Mouse (Mus musculus): ENCODE measurements around the gene Stk17b. TPM values are rescaled to one million over a fixed set of nuclear protein-coding genes. Genes with fewer than 3 reads are reported as not detected.
"Not testable (repeated sequence)": the region's sequence is repeated elsewhere in the genome, so short reads cannot be mapped to it uniquely, and the experiment has no call there.

Stk17b gene
- polyA plus RNA-seq, 1 experiment from 2014 or later, result 14.5 TPM

- Histone ChIP-seq H3K4me2 (ENCODE audit: low read length) (no peak overlapping the region), H3K36me3 (ENCODE audit: control insufficient read depth, insufficient read depth, low read length) (no peaks in the 10 kb centered on the region), H3K9me3 (ENCODE audit: control insufficient read depth, low read length) (no peaks in the 10 kb centered on the region), H3K27ac (replicated peaks in 1 of 2; ENCODE audit: control insufficient read depth in 1 of 2, insufficient read depth in 1 of 2, low read depth in 2 of 2, low read length in 2 of 2) (no peak overlapping the region), H3K4me3 (ENCODE audit: control insufficient read depth in 1 of 2, insufficient read depth in 1 of 2, low read depth in 1 of 2, low read length in 2 of 2) (no peak overlapping the region), H3K4me1 (ENCODE audit: control insufficient read depth in 2 of 2, insufficient read depth in 2 of 2, low read length in 2 of 2) (no peaks in the 10 kb centered on the region), H3K27me3 (ENCODE audit: control insufficient read depth, insufficient read depth, low read length) (no peaks in the 10 kb centered on the region), H3K9ac (ENCODE audit: low read length) (no peak overlapping the region)
- WGBS, result 74% methylated on average over 3 of the region's 3 CpGs
- ATAC-seq (ENCODE audit: insufficient number of reproducible peaks, insufficient read depth, low FRiP score, low read depth), result no peak
Observed at GRCm38 (mm10) chr1:53741742-53742458, 43.1 kb downstream of the Stk17b start.

- Histone ChIP-seq H3K4me1 (ENCODE audit: control insufficient read depth in 2 of 2, insufficient read depth in 2 of 2, low read length in 2 of 2) (no peaks in the 10 kb centered on the region), H3K27ac (replicated peaks in 1 of 2; ENCODE audit: control insufficient read depth in 1 of 2, insufficient read depth in 1 of 2, low read depth in 2 of 2, low read length in 2 of 2) (no peak overlapping the region), H3K36me3 (ENCODE audit: control insufficient read depth, insufficient read depth, low read length) (no peaks in the 10 kb centered on the region), H3K4me3 (ENCODE audit: control insufficient read depth in 1 of 2, insufficient read depth in 1 of 2, low read depth in 1 of 2, low read length in 2 of 2) (no peak overlapping the region), H3K27me3 (ENCODE audit: control insufficient read depth, insufficient read depth, low read length) (no peaks in the 10 kb centered on the region), H3K9me3 (ENCODE audit: control insufficient read depth, low read length) (no peaks in the 10 kb centered on the region), H3K4me2 (ENCODE audit: low read length) (no peak overlapping the region), H3K9ac (ENCODE audit: low read length) (no peak overlapping the region)
- WGBS, result 81% methylated on average over 4 of the region's 4 CpGs
- ATAC-seq (ENCODE audit: insufficient number of reproducible peaks, insufficient read depth, low FRiP score, low read depth), result no peak
Observed at GRCm38 (mm10) chr1:53740777-53741336, 44.2 kb downstream of the Stk17b start.

GRCm38 (mm10) chr1:53740077-53740776 lies 44.8 kb downstream of the Stk17b start:
- H3K27ac ChIP-seq (replicated peaks in 1 of 2; ENCODE audit: control insufficient read depth in 1 of 2, insufficient read depth in 1 of 2, low read depth in 2 of 2, low read length in 2 of 2); H3K36me3 ChIP-seq (ENCODE audit: control insufficient read depth, insufficient read depth, low read length); H3K4me3 ChIP-seq (ENCODE audit: control insufficient read depth in 1 of 2, insufficient read depth in 1 of 2, low read depth in 1 of 2, low read length in 2 of 2); H3K9ac ChIP-seq (ENCODE audit: low read length); ATAC-seq (ENCODE audit: insufficient number of reproducible peaks, insufficient read depth, low FRiP score, low read depth); H3K4me2 ChIP-seq (ENCODE audit: low read length); H3K4me1 ChIP-seq (ENCODE audit: control insufficient read depth in 2 of 2, insufficient read depth in 2 of 2, low read length in 2 of 2); H3K27me3 ChIP-seq (ENCODE audit: control insufficient read depth, insufficient read depth, low read length); H3K9me3 ChIP-seq (ENCODE audit: control insufficient read depth, low read length): not testable (repeated sequence)
- WGBS, result 76% methylated on average over 3 of the region's 4 CpGs

GRCm38 (mm10) chr1:53736583-53736982 lies 48.4 kb downstream of the Stk17b start:
- no peak overlapping the region for H3K27ac ChIP-seq (replicated peaks in 1 of 2; ENCODE audit: control insufficient read depth in 1 of 2, insufficient read depth in 1 of 2, low read depth in 2 of 2, low read length in 2 of 2)
- no peak for ATAC-seq (ENCODE audit: insufficient number of reproducible peaks, insufficient read depth, low FRiP score, low read depth)
- no peaks in the 10 kb centered on the region for H3K36me3 ChIP-seq (ENCODE audit: control insufficient read depth, insufficient read depth, low read length)
- WGBS, result 88% methylated on average over 3 of the region's 3 CpGs
- no peaks in the 10 kb centered on the region for H3K27me3 ChIP-seq (ENCODE audit: control insufficient read depth, insufficient read depth, low read length)
- no peak overlapping the region for H3K9ac ChIP-seq (ENCODE audit: low read length)
- H3K9me3 ChIP-seq (ENCODE audit: control insufficient read depth, low read length), result no peaks in the 10 kb centered on the region
- H3K4me1 ChIP-seq (ENCODE audit: control insufficient read depth in 2 of 2, insufficient read depth in 2 of 2, low read length in 2 of 2), result no peaks in the 10 kb centered on the region
- no peak overlapping the region for H3K4me2 ChIP-seq (ENCODE audit: low read length)
- no peak overlapping the region for H3K4me3 ChIP-seq (ENCODE audit: control insufficient read depth in 1 of 2, insufficient read depth in 1 of 2, low read depth in 1 of 2, low read length in 2 of 2)

- no peak for ATAC-seq (ENCODE audit: insufficient number of reproducible peaks, insufficient read depth, low FRiP score, low read depth)
- Histone ChIP-seq H3K9me3 (ENCODE audit: control insufficient read depth, low read length) (no peaks in the 10 kb centered on the region), H3K4me2 (ENCODE audit: low read length) (no peak overlapping the region), H3K4me1 (ENCODE audit: control insufficient read depth in 2 of 2, insufficient read depth in 2 of 2, low read length in 2 of 2) (peaks cover 4 to 16% of the 10 kb centered on the region in 2 experiments; a peak in 3 of 4 replicates), H3K9ac (ENCODE audit: low read length) (no peak overlapping the region), H3K27ac (replicated peaks in 1 of 2; ENCODE audit: control insufficient read depth in 1 of 2, insufficient read depth in 1 of 2, low read depth in 2 of 2, low read length in 2 of 2) (peak overlapping the region; percentile 41 to 49; a peak in 3 of 4 replicates), H3K4me3 (ENCODE audit: control insufficient read depth in 1 of 2, insufficient read depth in 1 of 2, low read depth in 1 of 2, low read length in 2 of 2) (no peak overlapping the region), H3K36me3 (ENCODE audit: control insufficient read depth, insufficient read depth, low read length) (no peaks in the 10 kb centered on the region), H3K27me3 (ENCODE audit: control insufficient read depth, insufficient read depth, low read length) (no peaks in the 10 kb centered on the region)
- WGBS, result 7% methylated on average over 5 of the region's 5 CpGs
Observed at GRCm38 (mm10) chr1:53728489-53729225, 56.4 kb downstream of the Stk17b start.

- no peak for ATAC-seq (ENCODE audit: insufficient number of reproducible peaks, insufficient read depth, low FRiP score, low read depth)
- no peaks in the 10 kb centered on the region for H3K9me3 ChIP-seq (ENCODE audit: control insufficient read depth, low read length)
- H3K27me3 ChIP-seq (ENCODE audit: control insufficient read depth, insufficient read depth, low read length), result no peaks in the 10 kb centered on the region
- H3K9ac ChIP-seq (ENCODE audit: low read length), result no peak overlapping the region
- no peak overlapping the region for H3K27ac ChIP-seq (replicated peaks in 1 of 2; ENCODE audit: control insufficient read depth in 1 of 2, insufficient read depth in 1 of 2, low read depth in 2 of 2, low read length in 2 of 2)
- H3K4me1 ChIP-seq (ENCODE audit: control insufficient read depth in 2 of 2, insufficient read depth in 2 of 2, low read length in 2 of 2), result peaks cover 4 to 16% of the 10 kb centered on the region in 2 experiments; a peak in 3 of 4 replicates
- WGBS, result 95% methylated on average over 2 of the region's 2 CpGs
- no peak overlapping the region for H3K4me3 ChIP-seq (ENCODE audit: control insufficient read depth in 1 of 2, insufficient read depth in 1 of 2, low read depth in 1 of 2, low read length in 2 of 2)
- no peak overlapping the region for H3K4me2 ChIP-seq (ENCODE audit: low read length)
- no peaks in the 10 kb centered on the region for H3K36me3 ChIP-seq (ENCODE audit: control insufficient read depth, insufficient read depth, low read length)
Observed at GRCm38 (mm10) chr1:53726883-53727282, 58.1 kb downstream of the Stk17b start.

GRCm38 (mm10) chr1:53721353-53721752 lies 63.7 kb downstream of the Stk17b start:
- Histone ChIP-seq H3K27me3 (ENCODE audit: control insufficient read depth, insufficient read depth, low read length) (no peaks in the 10 kb centered on the region), H3K27ac (replicated peaks in 1 of 2; ENCODE audit: control insufficient read depth in 1 of 2, insufficient read depth in 1 of 2, low read depth in 2 of 2, low read length in 2 of 2) (no peak overlapping the region), H3K9ac (ENCODE audit: low read length) (no peak overlapping the region), H3K9me3 (ENCODE audit: control insufficient read depth, low read length) (no peaks in the 10 kb centered on the region), H3K4me2 (ENCODE audit: low read length) (no peak overlapping the region), H3K4me1 (ENCODE audit: control insufficient read depth in 2 of 2, insufficient read depth in 2 of 2, low read length in 2 of 2) (no peaks in the 10 kb centered on the region), H3K36me3 (ENCODE audit: control insufficient read depth, insufficient read depth, low read length) (no peaks in the 10 kb centered on the region), H3K4me3 (ENCODE audit: control insufficient read depth in 1 of 2, insufficient read depth in 1 of 2, low read depth in 1 of 2, low read length in 2 of 2) (no peak overlapping the region)
- no peak for ATAC-seq (ENCODE audit: insufficient number of reproducible peaks, insufficient read depth, low FRiP score, low read depth)

All from heart, embryonic 14.5 days (tissue).